Mouse (Mus musculus) hindbrain, embryonic 12.5 days (tissue): ENCODE data around the gene Epha2. TPM values are rescaled to one million over a fixed set of nuclear protein-coding genes. Genes with fewer than 3 reads are reported as not detected.

Experiments
- ATAC-seq: fragments of 200-750 bp; cut with Nextera tagmentation; 2 replicates; pipeline ENCODE4 v1.8.0; 2017; ENCODE audit warnings: moderate TSS enrichment; ENCODE audit not compliant: low FRiP score
- H3K27ac ChIP-seq: fragments of 300-500 bp; sonication (generic); 2 replicates; pipeline ENCODE4 v1.5.1; 2016; ENCODE audit warnings: mild to moderate bottlenecking
- H3K27me3 ChIP-seq: fragments of 300-500 bp; sonication (generic); 2 replicates; pipeline ENCODE4 v1.6.1; 2016; ENCODE audit warnings: mild to moderate bottlenecking
- H3K36me3 ChIP-seq: fragments of 300-500 bp; sonication (generic); 2 replicates; pipeline ENCODE4 v1.6.1; 2016; ENCODE audit warnings: mild to moderate bottlenecking
- H3K4me1 ChIP-seq: fragments of 300-500 bp; sonication (generic); 2 replicates; pipeline ENCODE4 v1.6.1; 2016
- H3K4me2 ChIP-seq: fragments of 300-500 bp; sonication (generic); replicated peaks from 2 replicates; pipeline ENCODE4 v1.6.1; 2016; ENCODE audit warnings: mild to moderate bottlenecking
- H3K4me3 ChIP-seq: fragments of 300-500 bp; sonication (generic); 2 replicates; pipeline ENCODE4 v1.5.1; 2016; ENCODE audit warnings: mild to moderate bottlenecking
- H3K9ac ChIP-seq: fragments of 300-500 bp; sonication (generic); 2 replicates; pipeline ENCODE4 v1.6.1; 2016; ENCODE audit warnings: mild to moderate bottlenecking, moderate library complexity
- H3K9me3 ChIP-seq: fragments of 300-500 bp; sonication (generic); replicated peaks from 2 replicates; pipeline ENCODE4 v1.6.1; 2016; ENCODE audit warnings: mild to moderate bottlenecking
- WGBS: fragments of 180-500 bp; shearing (Covaris S2); methylation state at CpG from one replicate; pipeline ENCODE4 v1.1.7; 2016; 5-methylcytosine and 5-hydroxymethylcytosine counted together
- polyA plus RNA-seq: library from polyadenylated mRNA; unstranded; fragments of >200 nt; fragmentation: Nextera tagmentation; extraction: Ambion mirVana; gene quantifications from 2 replicates; pipeline ENCODE4 v1.2.1, GENCODE M21; 2016

Epha2 gene
- polyA plus RNA-seq, 1 experiment from 2014 or later: 2.7 TPM

DNA sequence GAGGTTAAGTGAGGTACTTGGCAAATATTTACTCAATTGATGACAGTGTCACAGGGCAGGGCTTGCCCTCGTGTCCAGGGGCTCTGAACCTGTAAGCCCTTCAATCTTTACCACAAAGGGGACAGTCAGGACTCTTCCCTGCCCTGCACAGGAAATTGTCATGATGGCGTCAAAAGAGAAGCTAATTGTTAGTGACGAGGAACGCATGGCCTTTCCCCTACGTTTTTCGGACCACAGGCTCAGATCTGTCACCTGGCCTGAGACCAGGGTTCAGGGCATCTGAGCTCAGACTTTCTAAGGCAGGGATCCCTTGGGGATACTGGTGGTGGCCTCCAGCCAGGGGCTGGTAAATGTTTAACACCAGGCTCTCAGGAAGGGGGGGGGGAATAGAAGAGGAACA lies 19.9 kb upstream of the Epha2 start:
- Histone ChIP-seq H3K4me3 (no peak overlapping the region), H3K4me1 (peaks cover 43% of the 10 kb centered on the region), H3K27ac (no peak overlapping the region), H3K9ac (no peak overlapping the region), H3K36me3 (no peaks in the 10 kb centered on the region), H3K4me2 (no peak overlapping the region), H3K9me3 (no peaks in the 10 kb centered on the region), H3K27me3 (peaks cover 26% of the 10 kb centered on the region)
- 28% methylated on average over 6 of the region's 6 CpGs for WGBS
- no peak for ATAC-seq

DNA sequence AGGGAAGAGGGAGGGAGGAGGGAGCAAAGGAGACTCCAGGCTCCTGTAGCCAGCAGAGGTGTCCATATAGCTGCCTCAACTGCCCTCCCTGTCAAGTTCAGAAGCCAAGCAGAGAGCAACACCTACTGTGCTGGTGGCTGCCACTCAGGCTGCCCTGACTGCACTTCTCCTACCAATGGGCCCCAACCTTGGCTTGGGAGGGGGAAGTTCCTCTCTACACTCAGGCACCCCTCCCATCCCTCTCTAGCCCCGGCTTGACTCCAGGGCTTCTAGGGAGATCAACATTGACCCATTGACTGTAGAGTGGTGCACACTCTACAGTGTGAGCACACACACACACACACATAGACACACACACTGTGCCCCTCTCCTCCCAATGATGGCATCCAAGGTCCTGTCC lies 19.5 kb upstream of the Epha2 start:
- no peak overlapping the region for H3K4me3 ChIP-seq
- H3K9ac ChIP-seq: no peak overlapping the region
- peaks cover 29% of the 10 kb centered on the region for H3K27me3 ChIP-seq
- H3K27ac ChIP-seq: no peak overlapping the region
- peaks cover 43% of the 10 kb centered on the region for H3K4me1 ChIP-seq
- H3K4me2 ChIP-seq: no peak overlapping the region
- WGBS: 50% methylated on average over 1 of the region's 1 CpGs
- H3K9me3 ChIP-seq: no peaks in the 10 kb centered on the region
- no peaks in the 10 kb centered on the region for H3K36me3 ChIP-seq
- no peak for ATAC-seq

DNA sequence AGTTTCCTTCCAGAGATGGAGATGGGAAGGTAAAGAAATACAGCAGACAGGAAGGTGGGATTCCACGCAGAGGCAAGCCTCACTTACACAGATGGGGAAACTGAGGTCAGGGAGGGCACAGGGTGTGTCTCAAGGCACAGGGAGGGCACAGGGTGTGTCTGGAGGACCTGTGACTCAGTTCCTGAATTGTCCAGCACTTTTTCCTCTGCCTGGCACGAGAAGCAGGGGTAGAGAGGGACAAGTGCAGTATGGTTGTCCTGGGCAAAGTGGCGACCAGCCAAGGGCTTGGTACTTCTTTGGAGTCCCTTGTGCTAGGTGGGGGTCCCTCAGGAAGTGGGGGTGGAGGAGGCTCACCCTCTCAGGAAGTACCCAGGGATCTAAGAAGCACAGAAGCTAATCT lies 19.0 kb upstream of the Epha2 start:
- no peak for ATAC-seq

GRCm38 (mm10) chr4:141282623-141283022 lies 18.4 kb upstream of the Epha2 start:
- 48% methylated on average over 5 of the region's 5 CpGs for WGBS
- no peak overlapping the region for H3K9ac ChIP-seq
- H3K4me1 ChIP-seq: peaks cover 53% of the 10 kb centered on the region
- H3K9me3 ChIP-seq: no peaks in the 10 kb centered on the region
- no peak overlapping the region for H3K4me3 ChIP-seq
- no peaks in the 10 kb centered on the region for H3K36me3 ChIP-seq
- H3K27me3 ChIP-seq: peaks cover 40% of the 10 kb centered on the region
- no peak for ATAC-seq
- H3K4me2 ChIP-seq: no peak overlapping the region
- H3K27ac ChIP-seq: no peak overlapping the region

More for the DNA sequence above, 19.0 kb upstream of the Epha2 start:
- Histone ChIP-seq H3K4me3 (no peak overlapping the region), H3K27ac (no peak overlapping the region), H3K9ac (no peak overlapping the region), H3K9me3 (no peaks in the 10 kb centered on the region), H3K4me2 (no peak overlapping the region), H3K4me1 (peaks cover 47% of the 10 kb centered on the region), H3K36me3 (no peaks in the 10 kb centered on the region), H3K27me3 (peaks cover 34% of the 10 kb centered on the region)
- 74% methylated on average over 3 of the region's 3 CpGs for WGBS

- Histone ChIP-seq H3K4me3 (no peak overlapping the region), H3K9ac (no peak overlapping the region), H3K9me3 (no peaks in the 10 kb centered on the region), H3K27ac (no peak overlapping the region), H3K4me2 (no peak overlapping the region), H3K27me3 (peaks cover 47% of the 10 kb centered on the region), H3K4me1 (peaks cover 53% of the 10 kb centered on the region), H3K36me3 (no peaks in the 10 kb centered on the region)
- WGBS: 63% methylated on average over 9 of the region's 12 CpGs
- ATAC-seq: no peak
Measured at GRCm38 (mm10) chr4:141283176-141283878, 17.7 kb upstream of the Epha2 start.

DNA sequence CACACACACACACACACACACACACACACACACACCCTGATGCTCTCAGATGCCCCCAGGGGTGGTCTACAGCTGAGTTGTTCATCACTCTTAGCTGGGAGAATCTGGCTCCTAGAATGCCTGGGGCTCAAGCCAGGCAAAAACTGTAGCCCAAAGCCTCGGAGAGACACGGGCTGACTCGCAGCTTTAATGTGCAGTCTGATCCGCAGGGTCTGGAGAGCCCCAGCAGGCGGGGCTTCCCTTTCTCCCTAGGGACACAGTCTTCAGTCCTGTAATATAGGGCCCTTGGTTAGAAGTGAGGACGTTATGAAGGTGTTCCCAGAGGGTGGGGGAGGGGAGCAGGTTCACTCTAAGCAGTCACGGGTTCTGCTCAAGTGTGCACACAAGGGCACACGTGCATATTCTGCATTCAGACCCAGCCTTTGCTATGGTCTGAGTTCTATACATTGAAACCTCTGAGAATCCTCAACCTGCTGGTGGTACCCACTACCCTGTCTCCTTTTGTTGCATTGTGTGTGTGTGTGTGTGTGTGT lies 17.1 kb upstream of the Epha2 start:
- Histone ChIP-seq H3K27ac (no peak overlapping the region), H3K36me3 (no peaks in the 10 kb centered on the region), H3K9me3 (no peaks in the 10 kb centered on the region), H3K4me3 (no peak overlapping the region), H3K4me2 (no peak overlapping the region), H3K4me1 (peaks cover 50% of the 10 kb centered on the region), H3K9ac (0 out of 2 replicates have a peak overlapping the region, but pooled peaks have one; percentile 32), H3K27me3 (peaks cover 52% of the 10 kb centered on the region)
- WGBS: 19% methylated on average over 8 of the region's 8 CpGs
- no peak for ATAC-seq

DNA sequence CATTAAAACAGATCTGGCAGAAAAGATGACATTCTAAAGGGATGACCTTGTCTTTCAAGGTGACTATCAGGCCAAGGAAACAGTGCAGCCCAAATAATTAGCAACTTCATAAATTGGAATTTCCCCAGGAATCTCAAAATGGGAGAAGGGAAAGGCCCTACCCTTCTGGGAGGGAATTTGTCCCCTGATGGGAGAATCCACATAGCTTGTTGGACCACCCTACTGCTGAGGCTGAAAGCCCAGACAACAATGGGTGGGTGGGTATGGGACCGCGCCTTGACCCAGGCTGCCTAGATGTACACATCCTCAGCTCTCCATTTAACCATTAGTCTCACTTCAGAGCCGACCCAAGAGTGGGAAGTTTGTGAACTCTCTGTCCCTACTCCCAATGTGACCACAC lies 16.6 kb upstream of the Epha2 start:
- H3K9ac ChIP-seq: no peak overlapping the region
- no peaks in the 10 kb centered on the region for H3K36me3 ChIP-seq
- no peak overlapping the region for H3K27ac ChIP-seq
- no peak for ATAC-seq
- peaks cover 57% of the 10 kb centered on the region for H3K27me3 ChIP-seq
- no peaks in the 10 kb centered on the region for H3K9me3 ChIP-seq
- no peak overlapping the region for H3K4me3 ChIP-seq
- no peak overlapping the region for H3K4me2 ChIP-seq
- peaks cover 45% of the 10 kb centered on the region for H3K4me1 ChIP-seq
- 74% methylated on average over 3 of the region's 3 CpGs for WGBS

- no peak for ATAC-seq
- no peak overlapping the region for H3K4me2 ChIP-seq
- 18% methylated on average over 7 of the region's 8 CpGs for WGBS
- no peaks in the 10 kb centered on the region for H3K9me3 ChIP-seq
- peaks cover 45% of the 10 kb centered on the region for H3K4me1 ChIP-seq
- peaks cover 64% of the 10 kb centered on the region for H3K27me3 ChIP-seq
- H3K9ac ChIP-seq: no peak overlapping the region
- no peaks in the 10 kb centered on the region for H3K36me3 ChIP-seq
- H3K27ac ChIP-seq: no peak overlapping the region
- H3K4me3 ChIP-seq: no peak overlapping the region
Measured at GRCm38 (mm10) chr4:141285128-141285527, 15.9 kb upstream of the Epha2 start.

DNA sequence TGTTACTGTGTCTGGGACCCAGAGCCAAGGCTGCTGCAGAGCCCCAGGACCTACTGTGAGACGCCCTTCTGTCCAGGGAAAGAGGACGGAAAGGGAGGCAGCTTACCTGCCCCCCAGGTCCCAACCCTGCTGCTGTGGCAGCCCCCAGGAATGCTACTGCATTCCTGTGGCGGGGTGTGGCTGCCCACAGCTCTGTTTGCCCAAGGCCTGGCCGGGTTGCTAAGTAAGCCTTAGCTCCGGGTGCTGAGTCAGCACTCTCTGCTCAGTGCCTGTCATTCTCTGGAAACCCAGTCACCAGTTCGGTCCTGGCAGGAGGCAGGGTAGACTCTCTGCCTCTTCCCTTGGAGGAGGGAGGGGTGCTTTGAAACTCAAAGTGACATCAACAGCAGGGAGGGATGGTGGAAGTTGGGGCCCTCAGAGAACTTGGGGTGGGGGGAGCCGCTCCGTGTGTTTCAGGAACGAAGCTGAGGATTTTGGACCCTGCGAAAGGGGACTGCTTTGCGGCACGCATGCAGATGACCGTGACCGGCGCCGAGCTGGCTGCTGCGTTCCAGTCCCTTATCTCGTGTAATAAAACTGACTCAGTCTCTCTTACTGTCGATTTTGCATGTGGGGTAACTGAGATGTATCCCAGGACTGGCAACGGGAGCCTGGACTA lies 14.1 kb upstream of the Epha2 start:
- Histone ChIP-seq H3K4me2 (peak overlapping the region; percentile 19; the same call in 1 of the 2 replicates), H3K4me3 (no peak overlapping the region), H3K36me3 (no peaks in the 10 kb centered on the region), H3K9me3 (no peaks in the 10 kb centered on the region), H3K9ac (no peak overlapping the region; the same call in 1 of the 2 replicates), H3K27ac (no peak overlapping the region), H3K4me1 (peaks cover 47% of the 10 kb centered on the region), H3K27me3 (peaks cover 76% of the 10 kb centered on the region)
- 13% methylated on average over 20 of the region's 20 CpGs for WGBS
- no peak for ATAC-seq

- Histone ChIP-seq H3K9ac (no peak overlapping the region), H3K4me3 (no peak overlapping the region), H3K27ac (no peak overlapping the region), H3K9me3 (no peaks in the 10 kb centered on the region), H3K4me1 (peaks cover 46% of the 10 kb centered on the region), H3K4me2 (peak overlapping the region; percentile 19; the same call in 1 of the 2 replicates), H3K27me3 (peaks cover 78% of the 10 kb centered on the region), H3K36me3 (no peaks in the 10 kb centered on the region)
- no peak for ATAC-seq
- 9% methylated on average over 15 of the region's 15 CpGs for WGBS
Measured at GRCm38 (mm10) chr4:141287518-141288004, 13.5 kb upstream of the Epha2 start.

GRCm38 (mm10) chr4:141288152-141288551 lies 12.9 kb upstream of the Epha2 start:
- ATAC-seq: peak; percentile 47
- Histone ChIP-seq H3K36me3 (no peaks in the 10 kb centered on the region), H3K27ac (no peak overlapping the region), H3K27me3 (peaks cover 84% of the 10 kb centered on the region), H3K9ac (no peak overlapping the region), H3K4me3 (no peak overlapping the region), H3K9me3 (no peaks in the 10 kb centered on the region), H3K4me1 (peaks cover 46% of the 10 kb centered on the region), H3K4me2 (no peak overlapping the region)
- 27% methylated on average over 8 of the region's 8 CpGs for WGBS

DNA sequence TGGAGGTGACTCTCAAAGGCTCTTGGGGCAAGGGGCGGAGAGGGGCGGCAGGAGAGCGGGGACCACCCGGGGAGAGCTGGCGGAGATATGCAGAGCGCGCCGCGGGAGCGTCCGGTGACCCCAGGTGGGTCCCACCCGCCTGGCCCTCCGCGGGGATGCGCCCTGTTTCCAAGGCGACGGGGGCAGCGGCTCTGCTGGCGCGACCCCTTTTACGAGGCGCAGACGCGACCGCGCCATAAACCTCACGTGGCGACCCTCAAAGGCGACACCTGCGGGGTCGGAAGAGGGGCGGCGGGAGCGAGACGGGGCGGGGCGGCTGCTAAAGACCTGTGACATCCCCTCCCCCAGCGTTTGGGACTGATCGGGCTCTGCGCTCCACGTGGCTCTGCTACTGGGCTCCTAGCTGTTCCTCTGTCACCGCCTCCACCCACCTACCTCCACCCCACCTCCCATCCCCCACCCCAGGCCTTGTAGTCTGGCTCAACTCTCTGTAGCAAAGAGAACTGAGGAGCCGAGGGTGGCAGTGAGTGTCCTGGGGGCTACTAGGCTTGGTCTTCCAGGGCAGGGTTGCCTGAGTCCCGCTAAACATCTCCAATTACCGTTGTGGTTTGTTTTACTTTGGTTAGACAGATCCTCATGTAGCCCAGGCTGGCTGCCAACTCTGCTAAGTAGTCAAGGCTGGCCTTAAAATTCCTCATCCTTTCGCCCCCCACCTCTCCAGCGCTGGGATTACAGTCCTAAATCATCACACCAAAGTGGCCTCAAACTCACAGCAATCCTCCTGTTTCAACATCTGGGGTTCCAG lies 9.3 kb upstream of the Epha2 start:
- H3K36me3 ChIP-seq: no peaks in the 10 kb centered on the region
- WGBS: 2% methylated on average over 38 of the region's 47 CpGs
- no peak overlapping the region for H3K27ac ChIP-seq

More for the DNA sequence above, 9.3 kb upstream of the Epha2 start:
- peak overlapping the region; percentile 30 for H3K4me3 ChIP-seq
- peaks cover 95% of the 10 kb centered on the region for H3K27me3 ChIP-seq
- H3K9me3 ChIP-seq: no peaks in the 10 kb centered on the region
- no peak overlapping the region; the same call in 1 of the 2 replicates for H3K9ac ChIP-seq
- peaks cover 40% of the 10 kb centered on the region for H3K4me1 ChIP-seq
- ATAC-seq: no peak
- peak overlapping the region; percentile 69 for H3K4me2 ChIP-seq
